Mouse (Mus musculus) erythroblast, embryonic 14.5 days (primary cell): ENCODE measurements at regions not wholly inside any gene's neighbourhood (a gene's known extent, or its start where the extent isn't known, plus 50 kb on each side); places are given as distances from the start of the nearest gene placed in this dataset.

ENCODE experiments used
- GATA1 ChIP-seq: IDR thresholded peaks from 2 replicates; pipeline ENCODE4 v1.6.1; 2012; ENCODE audit warnings: low read length, inconsistent platforms, mixed read lengths
- TAL1 ChIP-seq: IDR thresholded peaks from 3 replicates; pipeline ENCODE4 v1.6.1; 2012; ENCODE audit warnings: low read length, inconsistent platforms, mixed read lengths

GRCm38 (mm10) chr3:143873876-143874275 is 331.1 kb downstream of the Lmo4 start:
- TF ChIP-seq GATA1 (no peak), TAL1 (no peak)
